Mouse (Mus musculus) frontal cortex, adult (tissue): ENCODE results near the gene Osbpl8.

Experiments used
- ATAC-seq: cut with Nextera tagmentation; 2 replicates; pipeline ENCODE4 v1.9.2; 2017; ENCODE audit warnings: mild to moderate bottlenecking, moderate library complexity, mixed read lengths; ENCODE audit not compliant: low TSS enrichment

Osbpl8 gene

DNA sequence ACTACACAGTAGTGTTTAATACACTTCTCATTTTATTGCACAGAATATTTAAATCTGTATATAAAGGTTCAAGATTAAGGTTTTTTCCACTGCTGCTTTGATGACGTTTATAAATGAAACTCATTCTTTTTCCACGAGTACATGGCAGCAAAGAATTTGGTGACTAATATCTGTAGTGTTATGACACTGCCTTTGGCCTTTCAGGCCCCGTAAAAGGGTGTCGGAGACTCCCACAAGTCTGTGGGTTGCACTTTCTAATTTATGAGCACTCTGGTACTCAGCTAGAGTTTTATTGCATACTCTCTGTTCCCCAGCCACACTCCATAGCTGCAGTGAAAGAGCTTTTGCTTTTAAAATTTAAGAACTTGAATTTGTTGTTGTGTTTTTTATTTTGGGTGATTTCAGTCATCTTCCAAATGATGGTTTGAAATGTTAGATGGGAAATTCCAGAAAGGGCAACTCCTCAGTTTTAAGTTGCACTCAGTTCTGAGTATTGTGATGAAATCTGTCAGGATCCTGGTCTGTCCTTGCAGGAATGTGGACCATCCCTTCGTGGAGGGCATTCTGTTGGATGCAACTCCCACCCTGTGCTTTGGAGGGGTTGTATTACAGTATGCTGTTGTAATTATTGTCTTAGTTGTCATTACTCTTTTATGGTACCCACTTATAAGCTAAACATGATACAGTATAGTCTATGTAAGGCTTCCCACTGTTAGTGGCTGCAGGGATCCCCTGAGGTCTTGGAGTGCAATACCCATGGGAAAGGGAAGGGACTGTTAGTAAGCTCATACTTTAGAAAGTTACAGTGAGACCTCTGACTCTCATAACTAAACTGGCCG lies 70.1 kb downstream of the Osbpl8 start:
- ATAC-seq: peak; percentile 51

DNA sequence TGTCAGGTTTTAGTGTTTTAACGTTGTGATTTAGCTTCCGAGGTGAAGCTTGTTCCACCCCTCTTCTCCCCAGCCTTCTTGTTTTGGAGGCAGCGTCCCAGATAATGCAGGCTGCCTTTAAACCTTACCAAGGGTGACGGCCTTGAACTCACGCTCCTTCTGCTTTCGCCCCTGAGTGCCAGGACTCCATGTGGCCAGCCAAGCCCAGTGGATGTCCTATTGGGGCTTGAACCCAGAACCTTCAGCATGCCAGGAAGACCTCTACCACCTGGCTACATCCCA lies 70.7 kb downstream of the Osbpl8 start:
- ATAC-seq: no peak

DNA sequence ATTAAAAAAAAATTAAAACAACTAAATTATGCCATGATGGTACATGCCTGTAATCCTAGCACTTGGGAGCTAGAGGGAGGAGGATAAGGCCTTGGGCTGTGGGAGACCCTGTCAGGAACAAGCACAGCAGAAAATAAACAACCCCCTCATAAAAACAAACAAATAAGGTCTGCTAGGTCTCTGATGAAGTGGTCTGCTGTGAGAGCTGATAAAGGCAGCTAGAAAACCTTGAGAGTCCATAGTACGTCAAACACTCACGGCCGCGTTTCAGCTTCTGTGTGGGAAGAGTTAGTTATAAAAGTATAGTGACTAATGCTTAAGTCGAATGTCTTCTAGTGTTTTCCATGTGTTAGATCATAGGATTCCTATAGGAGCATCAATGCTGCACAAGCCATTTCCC lies 72.9 kb downstream of the Osbpl8 start:
- ATAC-seq: 0 out of 2 replicates have a peak, but pooled peaks have one; percentile 11

DNA sequence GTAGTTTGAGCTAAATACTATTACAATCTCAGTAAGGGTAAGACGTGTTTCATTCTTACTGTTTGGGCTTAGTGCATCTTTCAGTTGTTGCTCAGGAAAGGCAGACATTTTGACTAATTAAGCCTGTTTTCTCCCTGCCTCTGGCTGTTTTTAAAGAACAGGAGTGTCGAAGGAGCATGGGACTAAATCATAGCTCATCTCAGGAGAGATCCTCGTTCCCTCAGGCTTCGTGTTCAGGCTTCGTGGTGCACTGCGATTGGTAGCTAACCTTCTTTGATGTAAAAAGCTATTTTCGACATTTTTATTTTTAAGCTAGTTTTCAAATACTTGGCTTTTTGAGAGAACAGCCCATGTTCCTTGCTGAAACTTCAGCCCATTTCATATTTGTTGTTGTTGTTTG lies 78.1 kb downstream of the Osbpl8 start:
- ATAC-seq: peak; percentile 28

DNA sequence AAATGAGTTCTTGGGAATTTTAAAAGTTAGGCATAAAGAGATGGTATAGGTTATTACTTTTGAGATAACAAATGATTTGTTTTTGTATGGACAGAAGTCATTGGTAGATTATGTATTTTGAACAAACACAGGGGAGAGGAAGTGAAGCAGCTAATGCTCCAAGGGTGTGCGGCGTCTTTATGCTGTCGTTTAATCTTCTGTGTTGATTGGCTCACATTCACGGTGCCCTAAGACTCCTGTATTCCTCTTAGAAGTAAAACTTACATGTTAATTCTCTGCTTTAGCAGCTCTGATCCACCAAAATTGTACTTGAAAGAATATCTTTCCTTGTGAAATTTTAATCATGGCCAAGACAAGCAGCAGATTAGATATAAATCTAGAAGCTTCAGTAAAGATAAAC lies 83.1 kb downstream of the Osbpl8 start:
- ATAC-seq: no peak

DNA sequence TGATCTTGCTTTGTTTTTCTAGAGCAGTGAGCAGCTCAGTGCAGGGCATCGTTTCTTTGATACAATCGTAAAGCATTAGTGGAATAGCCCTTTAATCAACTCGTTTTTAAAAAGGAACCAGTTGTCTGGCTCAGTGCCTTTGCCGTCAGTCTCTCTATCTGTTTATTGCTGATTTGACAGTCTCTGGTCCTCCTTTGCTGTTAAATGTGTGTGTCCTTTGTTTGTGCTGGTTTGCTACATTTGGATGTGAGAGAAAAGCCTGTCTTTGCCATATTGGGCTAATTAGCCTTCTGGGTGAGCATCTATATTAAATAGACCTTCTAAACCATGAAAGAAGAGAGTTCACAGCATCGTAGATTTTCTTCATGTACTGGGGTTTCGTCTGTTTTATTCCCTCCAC lies 83.6 kb downstream of the Osbpl8 start:
- ATAC-seq: 0 out of 2 replicates have a peak, but pooled peaks have one; percentile 13

DNA sequence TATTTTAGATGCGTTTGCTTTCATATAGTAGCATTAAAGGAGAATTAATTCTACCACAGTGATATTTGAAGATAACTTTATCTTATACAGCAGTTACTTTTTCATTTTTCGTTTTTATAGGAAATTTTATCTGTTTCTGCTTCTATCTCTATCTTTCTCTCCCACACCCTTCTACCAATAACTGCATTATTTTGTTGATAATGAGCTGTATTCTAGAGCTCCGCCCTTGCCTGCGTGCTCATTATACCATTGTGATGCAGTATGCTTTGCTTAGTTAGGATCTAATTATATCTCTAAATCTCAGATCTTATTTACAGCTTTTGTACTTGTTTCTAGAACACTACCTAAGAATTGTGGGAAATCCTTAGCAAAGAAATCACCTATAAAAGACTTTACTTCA lies 85.6 kb downstream of the Osbpl8 start:
- ATAC-seq: no peak

DNA sequence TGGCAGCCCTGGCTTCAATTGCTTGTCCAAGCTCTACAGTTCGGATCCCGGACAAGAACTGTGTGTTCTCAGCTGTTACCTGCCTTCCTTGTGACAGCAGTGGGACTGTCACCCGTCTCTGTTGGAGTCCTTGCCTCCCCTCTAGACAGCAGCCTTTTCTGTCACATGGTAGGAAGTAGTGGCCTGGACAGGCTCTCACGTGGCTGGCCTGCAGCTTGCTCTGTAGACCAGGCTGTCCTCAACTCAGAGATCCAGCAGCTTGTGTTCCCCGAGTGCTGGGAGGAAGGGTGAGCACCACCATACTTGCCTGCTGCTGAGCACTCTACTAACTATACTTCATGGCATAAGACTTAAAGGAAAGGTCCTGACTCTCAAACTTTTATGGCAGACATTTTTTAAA lies 87.1 kb downstream of the Osbpl8 start:
- ATAC-seq: 0 out of 2 replicates have a peak, but pooled peaks have one; percentile 3

DNA sequence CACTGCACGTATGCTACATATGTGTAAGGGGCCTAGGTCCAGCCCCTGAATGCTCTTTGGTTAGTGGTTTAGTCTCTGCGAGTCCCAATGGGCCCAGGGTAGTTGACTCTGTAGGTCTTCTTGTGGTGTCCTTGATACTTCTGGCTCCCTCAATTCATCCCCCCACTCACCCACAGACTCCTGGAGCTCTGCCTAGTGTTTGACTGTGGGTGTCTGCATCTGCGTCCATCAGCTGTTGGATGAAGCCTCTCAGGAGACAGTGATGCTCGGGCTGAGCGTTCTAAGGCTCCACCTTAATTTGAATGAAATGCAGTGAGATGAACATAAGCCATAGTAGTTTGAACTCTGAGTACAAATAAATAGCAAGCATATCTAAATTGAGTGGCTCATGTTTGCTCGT lies 90.7 kb downstream of the Osbpl8 start:
- 0 out of 2 replicates have a peak, but pooled peaks have one; percentile 31 for ATAC-seq

DNA sequence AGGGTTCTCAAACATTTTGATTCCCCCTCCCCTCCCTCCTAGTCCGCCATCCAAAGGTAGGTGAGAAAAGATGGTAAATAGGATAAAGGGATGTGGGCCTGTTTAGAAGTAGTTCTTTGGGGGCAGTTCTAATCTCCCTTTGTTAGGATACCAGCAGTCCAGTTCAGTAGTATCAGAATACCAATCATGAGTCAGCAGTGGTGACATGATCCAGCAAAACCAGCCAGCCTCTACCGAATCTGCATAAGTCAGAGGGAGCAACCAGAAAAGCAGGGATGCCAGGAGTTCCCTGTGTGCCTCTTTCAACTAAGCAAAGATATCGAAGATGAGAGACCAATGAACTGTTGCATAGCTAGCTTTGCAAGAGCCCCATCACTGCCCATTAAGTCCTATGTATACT lies 91.6 kb downstream of the Osbpl8 start:
- no peak for ATAC-seq

DNA sequence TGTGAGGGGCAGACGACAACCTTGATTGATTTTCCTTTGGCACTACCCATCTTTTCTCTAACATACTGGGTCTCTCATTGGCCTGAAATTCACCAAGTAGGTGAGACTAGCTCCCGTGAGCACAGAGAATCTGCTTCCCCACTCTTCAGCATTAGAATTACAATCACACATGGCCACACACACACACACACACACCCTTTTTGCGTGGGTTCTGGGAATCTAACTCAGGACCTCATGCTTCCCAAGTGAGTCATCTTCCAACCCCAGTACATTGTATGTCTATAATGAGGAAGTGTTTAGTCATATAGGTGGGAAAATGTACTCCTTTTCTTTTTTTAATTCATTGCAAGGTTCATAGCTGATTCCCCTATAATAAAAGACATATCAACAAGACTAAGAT lies 92.8 kb downstream of the Osbpl8 start:
- peak; percentile 71 for ATAC-seq

DNA sequence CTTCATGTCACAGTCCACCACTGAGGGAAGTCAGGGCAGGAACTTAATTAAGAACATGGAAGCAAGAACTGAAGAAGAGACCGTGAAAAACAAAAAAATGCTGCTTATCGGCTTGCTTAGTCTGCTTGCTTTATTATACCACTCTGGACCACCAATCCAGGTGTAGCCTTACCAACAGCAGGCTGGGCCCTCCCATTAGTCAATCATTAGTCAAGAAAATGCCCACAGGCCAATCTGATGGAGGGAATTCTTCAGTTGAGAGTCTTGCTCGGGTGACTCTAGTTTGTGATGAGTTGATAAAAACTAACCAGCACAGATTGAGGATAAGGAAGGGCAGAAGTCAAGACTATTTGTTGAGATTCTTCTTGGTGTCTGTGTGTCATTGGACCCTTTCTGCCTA lies 93.7 kb downstream of the Osbpl8 start:
- ATAC-seq: no peak

DNA sequence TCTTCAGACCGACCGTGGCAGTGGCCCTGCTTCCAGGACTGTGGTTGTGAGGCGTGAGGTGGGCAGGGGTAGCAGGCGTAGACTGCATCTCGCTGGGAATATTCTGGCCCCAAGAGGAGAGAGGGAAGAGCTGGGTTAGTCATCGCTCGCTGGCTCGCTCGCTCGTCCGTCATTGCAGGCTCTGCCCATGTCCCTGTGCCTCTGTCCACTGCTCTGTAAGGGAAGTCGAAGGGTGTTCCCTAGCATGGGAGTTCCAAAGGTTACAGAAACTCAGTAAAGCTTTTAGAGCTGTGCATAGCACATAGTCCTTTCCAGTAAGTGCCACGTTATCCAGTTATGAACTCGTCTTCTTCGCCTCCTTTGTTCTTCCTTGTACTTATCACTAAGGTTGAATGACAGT lies 107.1 kb downstream of the Osbpl8 start:
- ATAC-seq: peak; percentile 64

DNA sequence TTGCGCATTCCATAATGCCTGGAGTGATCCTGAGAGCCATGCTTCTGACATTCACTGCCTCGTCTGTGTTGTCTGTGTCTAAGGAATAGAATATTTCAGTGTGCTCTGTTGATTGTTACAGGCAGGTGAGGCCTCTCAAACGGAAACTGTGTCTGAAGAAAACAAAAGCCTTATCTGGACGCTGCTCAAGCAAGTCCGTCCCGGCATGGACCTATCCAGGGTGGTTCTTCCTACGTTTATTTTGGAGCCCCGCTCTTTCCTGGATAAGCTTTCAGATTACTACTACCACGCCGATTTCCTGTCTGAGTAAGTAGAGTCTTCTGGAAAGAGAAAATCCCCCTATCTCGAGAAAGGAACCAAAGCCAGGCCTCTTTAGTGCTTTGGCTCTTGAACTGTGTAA lies 108.4 kb downstream of the Osbpl8 start:
- ATAC-seq: no peak

DNA sequence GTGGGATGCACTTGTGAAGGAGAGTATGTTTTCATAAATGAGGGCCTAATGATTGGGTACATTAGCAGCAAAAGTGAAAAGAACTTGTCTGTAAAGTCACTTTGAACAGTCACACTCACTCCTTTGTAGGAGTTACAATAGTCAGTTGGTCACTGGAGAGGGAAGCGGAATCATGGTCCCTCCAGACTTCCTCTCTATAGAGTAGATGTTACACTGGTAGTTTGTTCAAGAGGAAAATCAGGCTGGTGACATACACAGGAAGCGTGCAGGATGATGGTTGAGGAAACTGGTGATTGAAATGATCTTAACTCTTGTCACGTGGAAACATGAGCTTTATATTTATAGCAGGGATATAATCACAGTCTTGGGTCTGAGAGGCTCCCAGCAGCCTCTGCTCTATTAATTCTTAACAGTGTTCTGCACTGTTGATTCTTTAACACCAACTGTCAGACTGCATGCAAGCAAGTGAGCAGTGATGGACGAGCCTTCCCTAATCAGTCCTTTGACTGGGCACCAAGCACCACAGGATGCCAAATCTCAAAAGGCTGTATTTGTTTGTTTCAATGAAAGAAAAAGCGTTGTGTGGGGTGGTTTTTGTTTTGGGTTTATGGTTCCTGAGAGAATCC lies 109.0 kb downstream of the Osbpl8 start:
- ATAC-seq: no peak

DNA sequence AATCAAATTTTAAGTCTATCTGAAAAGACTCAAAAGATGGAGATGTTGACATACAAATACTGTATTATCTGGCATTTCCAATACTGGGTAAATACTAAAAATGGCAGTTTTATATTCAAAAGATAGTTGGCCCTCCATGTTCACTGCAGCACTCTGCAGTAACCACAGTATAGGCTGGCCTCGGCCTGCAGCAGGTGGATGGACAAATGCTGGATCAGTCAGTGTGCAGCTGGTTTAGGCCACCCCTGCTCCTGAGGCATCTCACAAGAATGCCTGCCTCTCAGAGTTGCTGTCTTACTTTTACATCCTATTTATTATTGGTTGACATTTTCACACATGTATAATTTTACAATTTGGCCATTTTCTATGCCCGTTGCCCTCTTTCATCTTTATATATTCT lies 111.3 kb downstream of the Osbpl8 start:
- ATAC-seq: no peak

DNA sequence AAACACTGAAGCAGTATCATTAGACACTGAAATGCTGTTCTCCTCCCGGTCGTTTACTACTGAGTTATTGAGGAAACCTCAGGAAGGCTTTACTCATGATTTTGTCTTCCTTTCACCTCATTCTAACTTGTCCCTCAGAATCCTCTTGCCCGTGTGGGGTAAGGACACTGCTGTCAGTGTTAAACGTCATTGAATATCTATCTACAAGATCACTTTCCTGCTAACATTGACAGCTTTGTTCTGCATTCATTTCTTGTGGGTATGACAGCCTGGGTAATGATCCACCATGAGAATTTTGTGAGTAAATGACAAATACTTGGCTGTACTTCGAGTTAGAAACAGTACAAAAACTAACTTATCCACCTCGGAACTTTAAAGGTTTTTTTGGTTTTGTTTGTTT lies 133.1 kb downstream of the Osbpl8 start:
- ATAC-seq: no peak

DNA sequence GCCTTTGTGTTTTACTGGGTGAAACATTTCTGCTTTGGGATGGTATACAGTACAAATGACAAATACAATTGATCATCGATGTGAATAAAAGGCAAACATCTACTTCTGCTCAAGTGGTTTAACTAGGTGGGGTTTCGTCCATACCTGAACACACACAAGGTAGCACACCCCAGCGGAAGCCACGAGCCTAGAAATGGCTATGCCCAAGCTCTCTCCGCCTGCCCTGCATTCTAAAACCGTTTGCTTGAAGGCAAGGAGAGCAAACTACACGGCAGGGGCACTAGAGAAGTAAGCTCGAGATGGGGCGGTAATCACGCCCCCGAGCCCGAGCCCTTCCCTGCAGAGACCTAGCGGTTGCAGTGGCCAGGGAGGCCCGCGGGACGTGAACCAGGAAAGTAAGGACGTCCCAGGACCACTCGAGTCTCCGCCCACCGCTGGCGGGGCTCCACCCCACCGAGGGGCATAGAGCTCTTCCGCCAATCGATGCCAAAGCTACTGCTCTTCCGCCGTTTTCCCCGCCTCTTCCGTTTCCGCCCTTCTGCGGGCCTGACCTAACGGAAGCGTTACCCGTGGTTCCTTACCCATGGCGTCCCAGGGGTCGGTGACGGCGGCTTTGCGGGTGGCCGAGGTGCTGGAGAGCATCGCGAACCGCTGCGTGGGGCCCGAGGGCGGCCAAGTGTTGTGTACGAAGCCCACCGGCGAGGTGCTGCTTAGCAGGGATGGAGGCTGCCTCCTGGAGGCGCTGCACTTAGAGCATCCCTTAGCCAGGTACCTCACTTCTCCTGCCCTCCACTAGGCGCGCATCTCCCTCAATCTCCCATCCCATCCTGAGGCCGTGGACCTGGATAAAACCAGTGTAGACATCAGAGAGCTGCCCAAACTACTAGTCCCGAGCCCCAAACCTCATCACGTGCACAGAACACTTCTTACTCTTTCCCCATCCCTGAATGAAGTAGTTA lies 133.9 kb downstream of the Osbpl8 start, which contains the start of gene Bbs10:
Gene Bbs10 (plus strand): TSS at position 540 of the 959 bp plus-strand sequence.
- ATAC-seq: peak; percentile 95

DNA sequence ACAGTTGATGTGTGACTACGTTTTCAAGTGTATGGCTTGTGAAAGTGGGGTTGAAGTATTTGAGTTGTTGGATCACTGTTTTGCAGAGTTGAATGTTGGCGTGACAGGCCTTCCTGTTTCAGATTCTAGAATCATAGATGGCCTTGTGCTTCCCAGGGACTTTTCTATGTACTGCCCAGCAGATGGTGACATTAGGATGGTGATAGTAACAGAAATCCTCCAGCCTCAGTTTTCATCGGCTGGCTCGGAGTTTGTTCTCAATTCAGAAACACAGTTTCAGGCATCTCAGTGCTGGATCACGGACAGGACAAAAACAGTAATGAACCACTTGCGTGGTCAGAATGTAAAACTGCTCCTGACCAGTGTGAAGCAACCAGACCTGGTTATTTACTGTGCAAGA lies 135.0 kb downstream of the Osbpl8 start:
- ATAC-seq: peak; percentile 54

DNA sequence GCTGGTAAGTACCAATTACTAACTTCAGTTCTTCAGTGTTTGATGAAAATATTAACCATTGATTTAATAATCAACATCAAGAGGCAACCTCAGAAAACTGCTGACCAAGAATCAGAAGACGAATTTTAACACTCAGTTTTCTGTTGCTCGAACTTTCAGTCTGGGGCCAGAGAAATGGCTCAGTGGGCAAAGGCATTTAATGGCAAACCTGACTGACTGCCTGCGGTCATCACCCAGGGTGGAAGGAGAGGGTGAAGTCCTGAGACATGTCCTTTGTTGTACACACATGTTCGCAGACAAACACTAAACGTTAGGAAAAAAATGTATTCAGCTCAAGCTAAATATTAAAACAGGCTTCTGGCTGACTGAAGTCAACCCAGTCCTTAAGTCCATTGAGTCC lies 136.5 kb downstream of the Osbpl8 start:
- no peak for ATAC-seq

DNA sequence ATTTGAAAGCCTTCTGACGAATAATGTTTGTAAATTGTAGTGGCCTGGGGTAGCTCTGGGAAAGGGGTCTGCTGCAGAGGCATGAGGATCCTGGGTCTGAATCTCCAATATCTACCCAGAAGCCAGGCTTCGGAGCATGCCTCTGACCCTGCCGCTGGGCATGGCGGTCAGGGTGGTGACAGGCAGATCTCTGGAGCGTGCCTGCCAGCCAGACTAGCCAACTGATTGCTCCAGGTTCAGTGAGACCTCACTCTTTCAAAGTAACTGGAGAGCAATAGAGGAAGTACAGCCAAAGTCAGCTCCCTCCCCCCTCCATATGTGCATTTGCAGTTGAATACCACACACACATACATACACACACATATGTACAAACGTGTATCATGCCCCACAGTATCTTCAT lies 137.9 kb downstream of the Osbpl8 start:
- ATAC-seq: no peak

DNA sequence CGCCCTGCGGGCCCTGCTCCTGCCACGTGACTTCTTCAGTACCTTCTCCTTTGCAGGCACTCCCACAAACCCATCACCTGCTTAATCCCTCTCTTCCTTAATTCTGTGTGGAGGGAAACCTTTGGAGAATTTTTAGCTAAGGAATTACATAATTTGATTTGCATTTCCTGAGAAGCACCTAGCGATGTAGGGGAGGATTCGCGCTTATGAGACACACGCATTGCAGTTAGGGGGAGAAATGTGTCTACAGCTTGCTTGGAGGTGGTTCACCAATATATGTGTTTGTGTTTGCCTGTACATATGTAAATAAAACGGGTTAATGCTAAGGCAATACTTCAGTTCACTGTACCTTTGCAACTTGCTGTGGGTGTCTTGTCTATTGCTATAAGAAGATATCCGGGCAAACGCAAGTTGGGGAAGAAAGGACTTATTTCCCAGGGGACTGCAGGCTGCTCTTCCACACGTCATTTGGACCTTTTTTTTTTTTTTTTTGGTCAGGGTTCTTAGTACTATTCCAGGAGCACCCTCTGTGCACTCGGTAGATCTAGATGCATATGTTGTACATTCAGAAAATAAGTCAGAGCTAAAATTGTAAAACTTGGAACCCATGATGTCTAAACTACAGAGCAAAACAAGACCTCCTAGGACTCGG lies 144.4 kb downstream of the Osbpl8 start:
- ATAC-seq: peak; percentile 77
